Mouse (Mus musculus): ENCODE measurements around the gene Svs5.

GRCm38 (mm10) chr2:164382971-164383370, 50.4 kb downstream of the Svs5 start:
- no peak for TF ChIP-seq CTCF (IDR thresholded peaks at IDR 0.05; ENCODE audit: extremely low read depth, insufficient read depth, low read length)
- no peak for TF ChIP-seq POLR2A (IDR thresholded peaks at IDR 0.05; ENCODE audit: extremely low read depth, insufficient read depth, low read length)

All from cortical plate, adult 2 months (tissue).